8 mouse cellular contexts compared by ENCODE assay signal in the genomic region with DNA sequence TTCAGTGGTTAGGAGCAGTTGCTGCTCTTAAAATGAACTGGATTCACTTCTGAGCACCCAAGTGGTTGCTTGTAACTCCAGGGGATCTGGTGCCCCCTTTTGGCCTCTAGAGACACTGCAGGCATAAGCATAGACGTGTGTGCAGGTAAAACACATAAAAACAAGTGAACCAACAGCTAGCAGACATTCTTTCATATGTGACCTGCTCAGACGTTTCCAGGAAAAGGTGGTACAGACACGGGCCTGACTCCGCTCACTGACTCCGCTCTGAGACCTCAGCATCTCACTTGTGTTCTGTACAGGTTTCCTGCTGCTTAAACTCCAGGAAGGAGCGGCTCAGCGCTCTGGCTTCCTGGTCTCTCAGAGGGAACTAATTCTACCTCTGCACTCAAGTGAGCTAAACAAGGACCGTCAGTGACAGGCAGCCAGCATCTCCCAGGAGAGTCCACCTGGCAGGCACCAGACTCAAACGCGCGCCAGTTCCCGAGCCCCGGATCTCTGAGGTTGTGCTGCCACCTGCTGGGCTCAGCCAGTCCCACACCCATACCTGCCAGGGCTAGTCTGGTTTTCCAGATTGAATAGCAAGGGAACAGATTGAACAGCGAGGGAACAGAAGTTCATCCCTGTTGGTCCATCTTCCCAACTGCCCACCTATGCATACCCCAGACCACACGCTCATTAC. TPM values are rescaled to one million over a fixed set of nuclear protein-coding genes. Genes with fewer than 3 reads are reported as not detected.
DNase-seq lines count a peak whose midpoint lies in the region; ATAC-seq and TF ChIP-seq lines count a peak whose summit lies in the region.

No protein-coding gene starts in this region.

- peak; percentile 74 for TF ChIP-seq CTCF in gastrocnemius, adult 2 months (IDR thresholded peaks at IDR 0.05)
- TF ChIP-seq CTCF in hindbrain, postnatal 0 days (IDR thresholded peaks at IDR 0.05; ENCODE audit: low read depth), result peak; percentile 88

- peak; percentile 78 for DNase-seq in T-cell, adult 2 months (ENCODE audit: low spot score)
- peak; percentile 86 to 89 for DNase-seq in cerebellum, postnatal 4 days (ENCODE audit: low spot score in 2 of 2)
- peak; percentile 92 for DNase-seq in gastrocnemius, adult 2 months
- DNase-seq in hindbrain, postnatal 0 days (ENCODE audit: low spot score), result peak; percentile 85
- peak; percentile 56 to 76 for DNase-seq in left cerebral cortex, adult 8-10 months (ENCODE audit: low spot score in 2 of 2)
- peak; percentile 77 to 85 for DNase-seq in right cerebral cortex, postnatal 10 days (ENCODE audit: low spot score in 2 of 2)
- peak; percentile 88 for DNase-seq in urinary bladder, postnatal 14 days (ENCODE audit: low spot score)

- peak overlapping the region; percentile 59 for H3K4me2 ChIP-seq in hindbrain, postnatal 0 days (ENCODE audit: low read depth, low read length)

- H3K36me3 ChIP-seq in hindbrain, postnatal 0 days (ENCODE audit: insufficient read depth, low read length), result peaks cover 2% of the 10 kb centered on the region; the same call in 1 of the 2 replicates

- 6% methylated on average over 15 of the region's 15 CpGs for WGBS in hindbrain, postnatal 0 days

- peak; percentile 91 for ATAC-seq in hindbrain, postnatal 0 days
- ATAC-seq in megakaryocyte progenitor cell, adult 5-6 weeks (replicated peaks; ENCODE audit: poor library complexity), result peak; percentile 98

- H3K4me3 ChIP-seq in gastrocnemius, adult 2 months, result peak overlapping the region; percentile 67
- peak overlapping the region; percentile 19 for H3K4me3 ChIP-seq in hindbrain, postnatal 0 days (ENCODE audit: low read length)

- H3K27ac ChIP-seq in gastrocnemius, adult 2 months, result peak overlapping the region; percentile 32; the same call in 1 of the 2 replicates
- H3K27ac ChIP-seq in hindbrain, postnatal 0 days, result no peak overlapping the region

- intact Hi-C loops in gastrocnemius, adult 2 months (cut with DNase I), result loop anchor here (1.0 to 10.0 kb wide), 3 partner anchors 20 to 444 kb away; a partner anchor contains a TSS

- H3K27me3 ChIP-seq in hindbrain, postnatal 0 days (ENCODE audit: insufficient read depth, low read length), result no peaks in the 10 kb centered on the region

- H3K9ac ChIP-seq in hindbrain, postnatal 0 days (replicated peaks; ENCODE audit: low read length), result no peak overlapping the region

- no peaks in the 10 kb centered on the region for H3K9me3 ChIP-seq in hindbrain, postnatal 0 days (ENCODE audit: low read length)

- H3K4me1 ChIP-seq in hindbrain, postnatal 0 days (ENCODE audit: insufficient read depth, low read length), result no peaks in the 10 kb centered on the region

RNA-seq across cellular contexts. Expression of a gene that starts 14.9 kb away (rescaled TPM):
- not detected for total RNA-seq in gastrocnemius, adult 2 months (2021)
- 0.36 TPM in 1 of 2 replicates, not detected in the other for total RNA-seq in hindbrain, postnatal 0 days (2014; rRNA removed)
- polyA plus RNA-seq in hindbrain, postnatal 0 days (2015; fragmentation: Nextera tagmentation; extraction: Ambion mirVana), result 0.28 and 0.29 TPM in 2 replicates
- total RNA-seq in left cerebral cortex, adult 8-10 months (2022), result under 1 TPM in 1 of 4 experiments, not detected in 3; 0.16 TPM
- total RNA-seq in megakaryocyte progenitor cell, adult 5-6 weeks (2015), result not detected in 2 replicates
- total RNA-seq in megakaryocyte progenitor cell, adult 5-6 weeks (2017), result not detected in 2 replicates

RNA-seq across cellular contexts. Expression of a gene that starts 19.2 kb away (rescaled TPM):
- total RNA-seq in gastrocnemius, adult 2 months (2021), result 10 to 100 TPM; 13.3 to 13.9 TPM
- 26.2 and 35.1 TPM in 2 replicates for total RNA-seq in hindbrain, postnatal 0 days (2014; rRNA removed)
- 50.2 and 53.1 TPM in 2 replicates for polyA plus RNA-seq in hindbrain, postnatal 0 days (2015; fragmentation: Nextera tagmentation; extraction: Ambion mirVana)
- 10 to 100 TPM; 29.3 to 44.8 (median 35.4) TPM for total RNA-seq in left cerebral cortex, adult 8-10 months (2022)
- 29.4 and 38.4 TPM in 2 replicates for total RNA-seq in megakaryocyte progenitor cell, adult 5-6 weeks (2015)
- 59.2 and 79.1 TPM in 2 replicates for total RNA-seq in megakaryocyte progenitor cell, adult 5-6 weeks (2017)

RNA-seq across cellular contexts. Expression of a gene that starts 19.4 kb away (rescaled TPM):
- total RNA-seq in gastrocnemius, adult 2 months (2021), result 1 to 10 TPM; 6.6 to 8.6 TPM
- total RNA-seq in hindbrain, postnatal 0 days (2014; rRNA removed), result 3.0 and 7.1 TPM in 2 replicates
- polyA plus RNA-seq in hindbrain, postnatal 0 days (2015; fragmentation: Nextera tagmentation; extraction: Ambion mirVana), result 20.3 and 21.9 TPM in 2 replicates
- total RNA-seq in left cerebral cortex, adult 8-10 months (2022), result 10 to 100 TPM; 15.9 to 21.6 (median 19.1) TPM
- 32.6 and 34.6 TPM in 2 replicates for total RNA-seq in megakaryocyte progenitor cell, adult 5-6 weeks (2015)
- 86.0 and 87.8 TPM in 2 replicates for total RNA-seq in megakaryocyte progenitor cell, adult 5-6 weeks (2017)

RNA-seq across cellular contexts. Expression of a gene that starts 21.6 kb away (rescaled TPM):
- not detected for total RNA-seq in gastrocnemius, adult 2 months (2021)
- 9.8 and 17.7 TPM in 2 replicates for total RNA-seq in hindbrain, postnatal 0 days (2014; rRNA removed)
- polyA plus RNA-seq in hindbrain, postnatal 0 days (2015; fragmentation: Nextera tagmentation; extraction: Ambion mirVana), result 16.8 and 19.2 TPM in 2 replicates
- not detected for total RNA-seq in left cerebral cortex, adult 8-10 months (2022)
- 0.42 and 4.3 TPM in 2 replicates for total RNA-seq in megakaryocyte progenitor cell, adult 5-6 weeks (2015)
- total RNA-seq in megakaryocyte progenitor cell, adult 5-6 weeks (2017), result not detected in 2 replicates

RNA-seq across cellular contexts. Expression of a gene that starts 32.3 kb away (rescaled TPM):
- total RNA-seq in gastrocnemius, adult 2 months (2021), result 1 to 10 TPM; 5.6 to 5.8 TPM
- 30.5 and 34.7 TPM in 2 replicates for total RNA-seq in hindbrain, postnatal 0 days (2014; rRNA removed)
- 38.7 and 39.8 TPM in 2 replicates for polyA plus RNA-seq in hindbrain, postnatal 0 days (2015; fragmentation: Nextera tagmentation; extraction: Ambion mirVana)
- 10 to 100 TPM; 39.4 to 58.8 (median 48.2) TPM for total RNA-seq in left cerebral cortex, adult 8-10 months (2022)
- 19.5 and 21.0 TPM in 2 replicates for total RNA-seq in megakaryocyte progenitor cell, adult 5-6 weeks (2015)
- 39.8 and 44.2 TPM in 2 replicates for total RNA-seq in megakaryocyte progenitor cell, adult 5-6 weeks (2017)
